ENCODE assay signal across 13 mouse cellular contexts in genomic region chr16:33123373-33123772, GRCm38 (mm10).
DNase-seq lines count a peak whose midpoint lies in the region; ATAC-seq and TF ChIP-seq lines count a peak whose summit lies in the region.
"Had no signal": no experiment of that assay in that cellular context is flagged by ENCODE, and none has a peak within 500 bp of the region (broad histone marks: within the 10 kb centered on the region; RNA-seq: fewer than 3 reads in every experiment).

No protein-coding gene starts in this region.

- DNase-seq in heart, adult 8-10 months (ENCODE audit: low spot score): no peak
- no peak for DNase-seq in thymus, adult 2 months
- DNase-seq in thymus, postnatal 0 days (ENCODE audit: low spot score): no peak
- no peak for DNase-seq in limb, embryonic 10.5 days (ENCODE audit: low spot score)
- no peak for DNase-seq in testis, postnatal 10 days (ENCODE audit: low spot score)
- no peak for DNase-seq in retina, postnatal 1 day
- no peak for DNase-seq in spleen, postnatal 36 days (ENCODE audit: low spot score in 2 of 2)

- TF ChIP-seq POLR2A in thymus, adult 2 months (IDR thresholded peaks at IDR 0.05; ENCODE audit: control insufficient read depth, extremely low read depth, insufficient read depth, low read length, poor library complexity): no peak

- peaks cover 16 to 23% of the 10 kb centered on the region in 2 experiments for H3K4me1 ChIP-seq in heart, embryonic 14.5 days (ENCODE audit: control insufficient read depth in 2 of 2, insufficient read depth in 2 of 2, low read length in 2 of 2)
- H3K4me1 ChIP-seq in thymus, adult 2 months (replicated peaks; ENCODE audit: control insufficient read depth, insufficient read depth, low read length): peaks cover 33% of the 10 kb centered on the region
- peaks cover 40% of the 10 kb centered on the region for H3K4me1 ChIP-seq in limb, embryonic 10.5 days

- H3K4me2 ChIP-seq in heart, embryonic 14.5 days (ENCODE audit: low read length): peak overlapping the region; percentile 50
- H3K4me2 ChIP-seq: lung, embryonic 15.5 days had no signal

- 64% methylated on average over 8 of the region's 8 CpGs for WGBS in heart, embryonic 14.5 days
- 19% methylated on average over 8 of the region's 8 CpGs for WGBS in thymus, adult 2 months
- WGBS in limb, embryonic 10.5 days: 70% methylated on average over 8 of the region's 8 CpGs

- peaks cover 5% of the 10 kb centered on the region; the same call in 1 of the 2 replicates for H3K36me3 ChIP-seq in heart, embryonic 14.5 days (ENCODE audit: control insufficient read depth, insufficient read depth, low read length)
- H3K36me3 ChIP-seq in thymus, adult 2 months (ENCODE audit: control insufficient read depth, insufficient read depth, low read length): no peaks in the 10 kb centered on the region
- peaks cover 8% of the 10 kb centered on the region; the same call in 1 of the 2 replicates for H3K36me3 ChIP-seq in limb, embryonic 10.5 days
- H3K36me3 ChIP-seq: lung, embryonic 15.5 days had no signal

- H3K9ac ChIP-seq in heart, embryonic 14.5 days (ENCODE audit: low read length): peak overlapping the region; percentile 53; the same call in 1 of the 2 replicates
- H3K9ac ChIP-seq: lung, embryonic 15.5 days had no signal

- TF ChIP-seq CTCF in thymus, adult 2 months (IDR thresholded peaks at IDR 0.05; ENCODE audit: borderline replicate concordance, control insufficient read depth, extremely low read depth, insufficient read depth, low read length, poor library complexity): no peak

- no peak overlapping the region for H3K4me3 ChIP-seq in heart, embryonic 14.5 days (ENCODE audit: control insufficient read depth in 1 of 2, insufficient read depth in 1 of 2, low read depth in 1 of 2, low read length in 2 of 2)
- peak overlapping the region; percentile 22 for H3K4me3 ChIP-seq in thymus, adult 2 months (ENCODE audit: control insufficient read depth, insufficient read depth, low read length)
- no peak overlapping the region for H3K4me3 ChIP-seq in limb, embryonic 10.5 days
- H3K4me3 ChIP-seq: lung, embryonic 15.5 days; megakaryocyte, embryonic 14.5 days had no signal

- no peak for ATAC-seq in heart, embryonic 14.5 days (ENCODE audit: insufficient number of reproducible peaks, insufficient read depth, low FRiP score, low read depth)
- ATAC-seq: inflammation-experienced regulatory T-cells, adult 6 months had no signal

- H3K27ac ChIP-seq in heart, embryonic 14.5 days (replicated peaks in 1 of 2; ENCODE audit: control insufficient read depth in 1 of 2, insufficient read depth in 1 of 2, low read depth in 2 of 2, low read length in 2 of 2): peak overlapping the region; percentile 39 to 55; a peak in 3 of 4 replicates
- H3K27ac ChIP-seq in thymus, adult 2 months (ENCODE audit: control insufficient read depth, insufficient read depth, low read length): peak overlapping the region; percentile 48; the same call in 1 of the 2 replicates
- peak overlapping the region; percentile 61; the same call in 1 of the 2 replicates for H3K27ac ChIP-seq in limb, embryonic 10.5 days
- H3K27ac ChIP-seq: kidney, postnatal 0 days; lung, embryonic 15.5 days had no signal

- no peaks in the 10 kb centered on the region for H3K9me3 ChIP-seq in heart, embryonic 14.5 days (ENCODE audit: control insufficient read depth, low read length)
- no peaks in the 10 kb centered on the region for H3K9me3 ChIP-seq in limb, embryonic 10.5 days (replicated peaks)
- H3K9me3 ChIP-seq: G1E; lung, embryonic 15.5 days; megakaryocyte, embryonic 14.5 days had no signal

- no peaks in the 10 kb centered on the region for H3K27me3 ChIP-seq in heart, embryonic 14.5 days (ENCODE audit: control insufficient read depth, insufficient read depth, low read length)
- H3K27me3 ChIP-seq in thymus, adult 2 months (ENCODE audit: control insufficient read depth, insufficient read depth, low read length): no peaks in the 10 kb centered on the region; the same call in 1 of the 2 replicates
- no peaks in the 10 kb centered on the region for H3K27me3 ChIP-seq in limb, embryonic 10.5 days (ENCODE audit: low read depth, poor library complexity, severe bottlenecking)
- H3K27me3 ChIP-seq: lung, embryonic 15.5 days; megakaryocyte, embryonic 14.5 days had no signal
